22 mouse cellular contexts compared by ENCODE assay signal in the genomic region with DNA sequence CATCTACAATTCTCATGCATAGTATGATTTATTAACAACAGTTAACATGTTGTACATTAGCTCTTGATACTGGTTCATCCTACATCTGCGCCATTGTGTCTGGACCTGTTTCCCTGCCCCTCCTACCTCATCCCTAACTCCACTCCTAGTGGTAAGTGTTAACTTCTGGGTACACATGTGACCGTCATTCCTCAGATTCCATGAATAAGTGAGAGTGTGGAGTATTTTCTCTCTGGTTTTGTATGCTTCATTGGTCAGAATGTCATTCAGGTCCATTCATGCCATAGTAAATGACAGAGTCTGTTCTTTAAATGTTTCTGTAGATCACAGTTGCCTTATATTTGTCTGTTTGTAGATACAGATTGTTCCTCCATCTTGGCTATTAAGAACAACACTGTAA.
"Had no signal": no experiment of that assay in that cellular context is flagged by ENCODE, and none has a peak within 500 bp of the region (broad histone marks: within the 10 kb centered on the region; RNA-seq: fewer than 3 reads in every experiment).

No protein-coding gene starts in this region.

- H3K36me3 ChIP-seq: heart, embryonic 13.5 days; heart, embryonic 15.5 days; hindbrain, embryonic 13.5 days; hindbrain, embryonic 15.5 days; limb, embryonic 13.5 days; limb, embryonic 15.5 days; liver, embryonic 12.5 days had no signal

- H3K9me3 ChIP-seq: heart, embryonic 13.5 days; heart, embryonic 15.5 days; hindbrain, embryonic 13.5 days; hindbrain, embryonic 15.5 days; limb, embryonic 13.5 days; limb, embryonic 15.5 days; liver, embryonic 12.5 days had no signal

- ATAC-seq: hindbrain, postnatal 0 days; intestine, embryonic 16.5 days; liver, embryonic 12.5 days had no signal

- H3K4me1 ChIP-seq: hindbrain, embryonic 13.5 days; hindbrain, embryonic 15.5 days; limb, embryonic 13.5 days; limb, embryonic 15.5 days; liver, embryonic 12.5 days had no signal

- H3K27ac ChIP-seq: heart, embryonic 13.5 days; heart, embryonic 15.5 days; hindbrain, embryonic 13.5 days; hindbrain, embryonic 15.5 days; hindbrain, postnatal 0 days; kidney, postnatal 0 days; limb, embryonic 13.5 days; limb, embryonic 15.5 days; liver, embryonic 12.5 days; liver, embryonic 14.5 days had no signal

- DNase-seq: gastrocnemius, postnatal 14 days; gastrocnemius, postnatal 36 days; heart, adult 18-20 months; heart, postnatal 10 days; kidney, adult 11 months; kidney, postnatal 14 days; kidney, postnatal 36 days; layer of hippocampus, adult 9-11 months; layer of hippocampus, postnatal 36 days; left cerebral cortex, postnatal 4 days had no signal

- H3K9ac ChIP-seq: heart, embryonic 13.5 days; heart, embryonic 15.5 days; hindbrain, embryonic 13.5 days; hindbrain, embryonic 15.5 days; limb, embryonic 13.5 days; limb, embryonic 15.5 days; liver, embryonic 12.5 days; liver, embryonic 14.5 days had no signal

- H3K27me3 ChIP-seq: heart, embryonic 13.5 days; heart, embryonic 15.5 days; hindbrain, embryonic 13.5 days; hindbrain, embryonic 15.5 days; limb, embryonic 13.5 days; limb, embryonic 15.5 days had no signal

- H3K4me2 ChIP-seq: heart, embryonic 11.5 days; heart, embryonic 13.5 days; heart, embryonic 15.5 days; hindbrain, embryonic 13.5 days; hindbrain, embryonic 15.5 days; limb, embryonic 13.5 days; limb, embryonic 15.5 days; liver, embryonic 12.5 days had no signal

- H3K4me3 ChIP-seq: heart, embryonic 13.5 days; heart, embryonic 15.5 days; hindbrain, embryonic 13.5 days; hindbrain, embryonic 15.5 days; limb, embryonic 13.5 days; limb, embryonic 15.5 days; liver, embryonic 12.5 days had no signal
